26 mouse cellular contexts compared by ENCODE assay signal in genomic region chr3:101740906-101741305, GRCm38 (mm10).
"Had no signal": no experiment of that assay in that cellular context is flagged by ENCODE, and none has a peak within 500 bp of the region (broad histone marks: within the 10 kb centered on the region; RNA-seq: fewer than 3 reads in every experiment).

No protein-coding gene starts in this region.

- H3K4me3 ChIP-seq: gastrocnemius, adult 2 months; heart, adult 2 months; heart, embryonic 10.5 days; heart, embryonic 12.5 days; hindbrain, embryonic 10.5 days; hindbrain, embryonic 12.5 days; intestine, embryonic 15.5 days; layer of hippocampus, adult 2 months; limb, embryonic 10.5 days; limb, embryonic 12.5 days; liver, embryonic 13.5 days; liver, embryonic 15.5 days had no signal

- H3K27ac ChIP-seq: gastrocnemius, adult 2 months; heart, adult 2 months; heart, embryonic 10.5 days; hindbrain, embryonic 10.5 days; hindbrain, embryonic 12.5 days; hindbrain, embryonic 14.5 days; intestine, embryonic 15.5 days; layer of hippocampus, adult 2 months; limb, embryonic 10.5 days; limb, embryonic 12.5 days; liver, embryonic 13.5 days; liver, embryonic 15.5 days had no signal

- DNase-seq: gastrocnemius, adult 2 months; gastrocnemius, postnatal 10 days; gastrocnemius, postnatal 25 days; heart, adult 2 months; heart, postnatal 10 days; heart, postnatal 4 days; kidney, adult 18-20 months; kidney, adult 8-10 months; kidney, postnatal 10 days; kidney, postnatal 25 days; kidney, postnatal 4 days; liver; liver, embryonic 13.5 days had no signal

- ATAC-seq: hindbrain, embryonic 16.5 days; inflammation-experienced regulatory T-cells, adult 6 months; intestine, embryonic 15.5 days; intestine, postnatal 0 days had no signal
